Mouse (Mus musculus) heart, embryonic 14.5 days (tissue): ENCODE measurements at regions not wholly inside any gene's neighbourhood (a gene's known extent, or its start where the extent isn't known, plus 50 kb on each side); places are given as distances from the start of the nearest gene placed in this dataset.

ENCODE experiments used
- ATAC-seq: fragments of 200-750 bp; cut with Nextera tagmentation; 2 replicates; pipeline ENCODE4 v1.8.0; 2017; ENCODE audit warnings: low read depth, moderate TSS enrichment; ENCODE audit not compliant: insufficient number of reproducible peaks, insufficient read depth, low FRiP score
- H3K27ac ChIP-seq, 2 experiments: fragments of 200-500 bp in 1 of 2; fragments of 300-500 bp in 1 of 2; sonication (generic) in 1 of 2; replicated peaks in 1 of 2; 2 replicates each; pipeline ENCODE4 v1.5.1; 2012 to 2014; ENCODE audit warnings: low read depth in 2 of 2, low read length in 2 of 2, control low read depth in 1 of 2, mild to moderate bottlenecking in 1 of 2, mixed read lengths in 1 of 2; ENCODE audit not compliant: control insufficient read depth in 1 of 2, insufficient read depth in 1 of 2
- H3K27me3 ChIP-seq: fragments of 300-500 bp; sonication (generic); 2 replicates; pipeline ENCODE4 v1.6.1; 2014; ENCODE audit warnings: mild to moderate bottlenecking, low read length, control low read depth; ENCODE audit not compliant: control insufficient read depth, insufficient read depth
- H3K36me3 ChIP-seq: fragments of 300-500 bp; sonication (generic); 2 replicates; pipeline ENCODE4 v1.6.1; 2014; ENCODE audit warnings: mild to moderate bottlenecking, control low read depth, low read length, mixed read lengths; ENCODE audit not compliant: control insufficient read depth, insufficient read depth
- H3K4me1 ChIP-seq, 2 experiments: fragments of 200-500 bp in 1 of 2; fragments of 300-500 bp in 1 of 2; sonication (generic) in 1 of 2; 2 replicates each; pipeline ENCODE4 v1.6.1; 2012 to 2014; ENCODE audit warnings: low read length in 2 of 2, control low read depth in 1 of 2, mixed read lengths in 1 of 2; ENCODE audit not compliant: control insufficient read depth in 2 of 2, insufficient read depth in 2 of 2
- H3K4me2 ChIP-seq: fragments of 300-500 bp; sonication (generic); 2 replicates; pipeline ENCODE4 v1.6.1; 2014; ENCODE audit warnings: mild to moderate bottlenecking, low read length
- H3K4me3 ChIP-seq, 2 experiments: fragments of 200-500 bp in 1 of 2; fragments of 300-500 bp in 1 of 2; sonication (generic) in 1 of 2; 2 replicates each; pipeline ENCODE4 v1.5.1; 2012 to 2014; ENCODE audit warnings: low read length in 2 of 2, mild to moderate bottlenecking in 2 of 2, control low read depth in 1 of 2, low read depth in 1 of 2, moderate library complexity in 1 of 2; ENCODE audit not compliant: control insufficient read depth in 1 of 2, insufficient read depth in 1 of 2
- H3K9ac ChIP-seq: fragments of 300-500 bp; sonication (generic); 2 replicates; pipeline ENCODE4 v1.6.1; 2014; ENCODE audit warnings: mild to moderate bottlenecking, low read length
- H3K9me3 ChIP-seq: fragments of 300-500 bp; sonication (generic); 2 replicates; pipeline ENCODE4 v1.6.1; 2016; ENCODE audit warnings: low read length, control low read depth; ENCODE audit not compliant: control insufficient read depth
- WGBS: fragments of 180-500 bp; shearing (Covaris S2); extraction: QIAGEN DNeasy Blood & Tissue Kit; methylation state at CpG from one replicate; pipeline ENCODE4 v1.1.7; 2014; 5-methylcytosine and 5-hydroxymethylcytosine counted together

GRCm38 (mm10) chr1:181289385-181290035 is 62.9 kb upstream of the Cnih3 start:
- H3K4me2 ChIP-seq, result peak overlapping the region; percentile 18; the same call in 1 of the 2 replicates
- no peak overlapping the region for H3K27ac ChIP-seq
- H3K27me3 ChIP-seq, result no peaks in the 10 kb centered on the region
- 35% methylated on average over 13 of the region's 13 CpGs for WGBS
- H3K36me3 ChIP-seq, result no peaks in the 10 kb centered on the region
- no peaks in the 10 kb centered on the region for H3K9me3 ChIP-seq
- ATAC-seq, result no peak
- H3K4me1 ChIP-seq, result peaks cover 5 to 7% of the 10 kb centered on the region in 2 experiments; a peak in 2 of 4 replicates
- H3K9ac ChIP-seq, result no peak overlapping the region
- H3K4me3 ChIP-seq, result no peak overlapping the region

- no peak for ATAC-seq
- Histone ChIP-seq H3K4me3 (no peak overlapping the region), H3K4me1 (peaks cover 5 to 7% of the 10 kb centered on the region in 2 experiments; a peak in 2 of 4 replicates), H3K27ac (no peak overlapping the region), H3K36me3 (no peaks in the 10 kb centered on the region), H3K9ac (no peak overlapping the region), H3K4me2 (no peak overlapping the region), H3K27me3 (no peaks in the 10 kb centered on the region), H3K9me3 (no peaks in the 10 kb centered on the region)
- 64% methylated on average over 6 of the region's 6 CpGs for WGBS
Measured at GRCm38 (mm10) chr1:181291202-181291601, 61.2 kb upstream of the Cnih3 start.

DNA sequence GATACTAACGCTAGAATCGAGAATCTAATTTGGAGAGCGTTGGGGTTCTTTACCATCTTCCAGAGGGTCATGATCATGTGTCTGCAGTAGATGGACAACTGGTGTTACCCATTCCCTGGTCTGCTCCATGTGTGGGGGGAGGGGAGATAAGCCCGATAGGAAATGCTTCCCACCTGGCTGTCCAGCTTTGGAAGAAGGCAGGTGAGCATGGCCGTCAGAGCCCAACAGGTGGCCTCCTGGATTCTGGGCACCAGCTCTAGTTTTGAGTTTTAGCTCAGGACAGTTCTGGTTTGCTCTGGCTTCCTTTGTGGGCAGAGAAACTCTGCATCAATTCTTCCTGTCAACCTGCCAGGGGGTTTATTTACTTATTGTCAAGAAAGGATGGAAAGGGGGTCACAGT is 60.5 kb upstream of the Cnih3 start:
- H3K36me3 ChIP-seq, result no peaks in the 10 kb centered on the region
- H3K4me3 ChIP-seq, result no peak overlapping the region
- no peaks in the 10 kb centered on the region for H3K27me3 ChIP-seq
- H3K4me2 ChIP-seq, result no peak overlapping the region
- no peak overlapping the region for H3K27ac ChIP-seq
- WGBS, result 86% methylated on average over 5 of the region's 5 CpGs
- H3K4me1 ChIP-seq, result peaks cover 5 to 7% of the 10 kb centered on the region in 2 experiments; a peak in 2 of 4 replicates
- no peaks in the 10 kb centered on the region for H3K9me3 ChIP-seq
- no peak for ATAC-seq
- H3K9ac ChIP-seq, result no peak overlapping the region

DNA sequence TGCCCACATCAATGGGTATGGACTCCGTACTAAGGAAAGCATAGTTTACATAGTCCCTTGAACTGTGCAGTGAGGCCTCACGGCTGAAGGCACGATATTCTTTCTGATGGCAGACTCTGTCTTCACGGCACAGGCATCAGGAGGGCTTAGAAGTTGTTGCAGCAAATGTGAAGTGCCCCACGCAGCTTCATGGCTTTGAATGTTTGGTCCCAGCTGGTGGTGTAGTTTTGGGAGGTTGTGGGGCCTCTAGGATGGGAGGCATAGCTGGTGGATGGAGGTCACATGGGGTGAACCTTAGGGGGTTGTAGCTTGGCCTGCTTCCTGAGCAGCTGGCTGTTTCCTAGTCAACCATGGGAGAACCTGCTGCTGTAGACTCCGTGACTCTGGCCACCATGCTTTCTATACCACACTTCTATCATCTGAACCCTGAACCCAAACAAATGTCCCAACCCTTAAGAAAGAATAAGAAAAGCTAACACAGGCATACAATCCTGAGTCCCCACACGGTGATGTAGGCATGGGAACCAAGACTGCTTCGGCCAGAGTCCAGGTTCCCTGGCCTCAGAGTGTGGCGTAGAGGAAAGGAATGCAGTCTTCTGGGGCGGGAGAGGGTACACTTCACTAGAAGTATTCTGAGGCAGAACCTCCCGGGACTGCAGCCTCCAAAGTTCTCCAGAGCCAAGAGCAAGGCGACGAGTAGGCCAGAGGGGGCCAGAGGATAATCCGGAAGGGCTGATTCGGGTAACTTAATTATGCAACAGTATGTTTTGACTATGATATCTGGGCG is 59.2 kb upstream of the Cnih3 start:
- no peak overlapping the region for H3K4me3 ChIP-seq
- no peaks in the 10 kb centered on the region for H3K36me3 ChIP-seq
- 80% methylated on average over 16 of the region's 16 CpGs for WGBS
- H3K9ac ChIP-seq, result no peak overlapping the region
- no peak for ATAC-seq
- H3K9me3 ChIP-seq, result no peaks in the 10 kb centered on the region
- H3K4me2 ChIP-seq, result no peak overlapping the region
- H3K27me3 ChIP-seq, result no peaks in the 10 kb centered on the region
- peaks cover 5 to 7% of the 10 kb centered on the region in 2 experiments; a peak in 2 of 4 replicates for H3K4me1 ChIP-seq
- H3K27ac ChIP-seq, result no peak overlapping the region

DNA sequence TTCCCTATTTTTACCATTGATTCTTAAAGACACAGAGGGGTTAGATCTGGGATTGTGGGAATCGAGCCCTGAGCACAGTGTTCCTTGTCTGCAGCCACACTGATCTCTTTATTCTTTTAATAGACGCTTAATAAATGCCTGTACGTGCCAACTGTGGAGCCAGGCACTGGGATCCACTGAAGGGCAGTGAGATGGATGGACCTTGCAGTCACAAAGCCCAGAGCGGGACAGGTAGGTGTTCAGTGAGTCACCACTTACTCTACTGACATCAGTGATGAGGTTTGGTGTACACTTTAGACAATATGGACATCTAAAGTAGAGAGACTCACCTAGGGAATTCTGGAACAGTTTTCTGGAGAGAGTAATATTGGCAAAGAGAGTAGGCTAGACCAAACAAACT is 56.8 kb upstream of the Cnih3 start:
- no peak overlapping the region for H3K4me3 ChIP-seq
- no peak overlapping the region for H3K27ac ChIP-seq
- 82% methylated on average over 4 of the region's 4 CpGs for WGBS
- H3K4me1 ChIP-seq, result no peaks in the 10 kb centered on the region
- no peak for ATAC-seq
- H3K27me3 ChIP-seq, result no peaks in the 10 kb centered on the region
- no peaks in the 10 kb centered on the region for H3K36me3 ChIP-seq
- no peak overlapping the region for H3K4me2 ChIP-seq
- no peaks in the 10 kb centered on the region for H3K9me3 ChIP-seq
- H3K9ac ChIP-seq, result no peak overlapping the region

GRCm38 (mm10) chr1:181298063-181298462 is 54.4 kb upstream of the Cnih3 start:
- H3K9me3 ChIP-seq, result no peaks in the 10 kb centered on the region
- 50% methylated on average over 5 of the region's 5 CpGs for WGBS
- no peaks in the 10 kb centered on the region for H3K4me1 ChIP-seq
- no peak overlapping the region for H3K27ac ChIP-seq
- ATAC-seq, result no peak
- H3K4me2 ChIP-seq, result no peak overlapping the region
- H3K9ac ChIP-seq, result no peak overlapping the region
- H3K4me3 ChIP-seq, result no peak overlapping the region
- H3K36me3 ChIP-seq, result no peaks in the 10 kb centered on the region
- no peaks in the 10 kb centered on the region for H3K27me3 ChIP-seq

- Histone ChIP-seq H3K4me1 (no peaks in the 10 kb centered on the region), H3K27me3 (no peaks in the 10 kb centered on the region), H3K9ac (no peak overlapping the region), H3K9me3 (no peaks in the 10 kb centered on the region), H3K27ac (no peak overlapping the region), H3K4me2 (no peak overlapping the region), H3K36me3 (no peaks in the 10 kb centered on the region), H3K4me3 (no peak overlapping the region)
- 73% methylated on average over 14 of the region's 14 CpGs for WGBS
- no peak for ATAC-seq
Measured at GRCm38 (mm10) chr1:181299075-181299665, 53.3 kb upstream of the Cnih3 start.
